Mouse (Mus musculus): ENCODE results near the gene Cd38. TPM values are rescaled to one million over a fixed set of nuclear protein-coding genes. Genes with fewer than 3 reads are reported as not detected.

The Cd38 gene
- polyA plus RNA-seq, 1 experiment from 2014 or later: 10.9 TPM

DNA sequence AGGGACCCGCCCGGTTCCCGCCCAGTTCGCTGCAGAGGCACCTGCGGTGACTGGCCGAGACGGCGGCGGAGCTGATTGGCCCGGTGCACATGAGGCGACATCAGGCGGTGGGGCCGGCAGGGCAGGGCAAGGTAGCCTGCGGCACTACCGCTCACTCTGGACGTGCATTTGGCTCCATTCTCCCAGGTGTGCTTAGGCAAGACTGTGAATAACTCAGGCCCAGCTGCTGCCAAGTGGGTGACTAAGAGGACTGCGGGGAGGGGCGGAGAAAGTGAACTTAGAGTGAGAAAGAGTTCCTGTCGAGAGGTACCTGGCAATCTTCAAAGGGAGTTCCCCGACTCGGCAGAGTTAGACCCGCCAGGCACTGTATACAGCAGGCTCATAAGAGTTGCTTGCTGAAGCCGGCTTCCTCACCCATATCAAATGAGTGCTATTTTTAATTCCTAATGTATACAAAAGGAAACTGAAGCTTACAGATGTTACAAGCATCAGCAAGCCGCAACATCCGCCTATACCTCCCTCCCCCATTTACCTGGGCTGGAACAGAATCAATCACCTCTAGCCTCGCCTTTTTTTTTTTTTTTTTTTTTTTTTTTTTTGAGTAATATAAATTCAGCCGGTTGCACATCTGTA lies 79.9 kb downstream of the Cd38 start:
- Histone ChIP-seq H3K4me2 (peak overlapping the region; percentile 67), H3K4me1 (replicated peaks) (peaks cover 18% of the 10 kb centered on the region), H3K27ac (peak overlapping the region; percentile 48; the same call in 1 of the 2 replicates), H3K27me3 (peaks cover 7% of the 10 kb centered on the region), H3K9me3 (replicated peaks) (no peaks in the 10 kb centered on the region), H3K4me3 (replicated peaks) (peak overlapping the region; percentile 44), H3K9ac (peak overlapping the region; percentile 20), H3K36me3 (no peaks in the 10 kb centered on the region)
- DNase-seq: peak; percentile 41
- peak; percentile 95 for ATAC-seq (ENCODE audit: low read depth)
- 2% methylated on average over 27 of the region's 27 CpGs for WGBS (ENCODE audit: insufficient replicate concordance)

DNA sequence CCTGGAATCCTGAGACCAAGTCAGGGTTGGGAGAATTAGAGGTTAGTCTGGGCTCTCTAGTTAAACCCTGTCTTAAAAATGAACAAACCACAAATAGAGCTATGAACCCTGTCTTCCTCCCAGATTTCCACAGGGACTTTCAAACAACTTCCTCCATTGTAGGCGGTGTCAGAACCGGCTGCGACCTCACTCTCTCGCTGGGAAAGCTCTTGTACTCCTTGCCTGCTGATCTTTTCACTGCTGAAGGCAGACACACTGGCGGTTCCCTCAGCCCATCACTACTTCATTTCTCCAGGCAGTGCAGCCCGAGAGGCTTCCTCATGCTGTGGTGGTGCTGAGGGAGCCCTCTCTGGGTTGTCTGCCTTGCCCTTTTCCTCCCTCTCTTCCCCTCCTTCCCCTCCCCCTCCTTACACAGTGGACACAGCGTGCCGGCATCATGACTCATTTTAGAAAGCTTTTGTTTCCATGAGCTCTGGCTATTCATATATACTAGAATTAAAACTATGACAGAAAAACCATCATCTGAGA lies 80.5 kb downstream of the Cd38 start:
- H3K36me3 ChIP-seq: no peaks in the 10 kb centered on the region
- no peak for DNase-seq
- peaks cover 7% of the 10 kb centered on the region for H3K27me3 ChIP-seq
- H3K4me1 ChIP-seq (replicated peaks): peaks cover 18% of the 10 kb centered on the region
- WGBS (ENCODE audit: insufficient replicate concordance): 9% methylated on average over 8 of the region's 8 CpGs
- H3K27ac ChIP-seq: no peak overlapping the region
- peak overlapping the region; percentile 67 for H3K4me2 ChIP-seq
- H3K9me3 ChIP-seq (replicated peaks): no peaks in the 10 kb centered on the region
- no peak for ATAC-seq (ENCODE audit: low read depth)
- H3K9ac ChIP-seq: no peak overlapping the region
- peak overlapping the region; percentile 44; the same call in 1 of the 2 replicates for H3K4me3 ChIP-seq (replicated peaks)

DNA sequence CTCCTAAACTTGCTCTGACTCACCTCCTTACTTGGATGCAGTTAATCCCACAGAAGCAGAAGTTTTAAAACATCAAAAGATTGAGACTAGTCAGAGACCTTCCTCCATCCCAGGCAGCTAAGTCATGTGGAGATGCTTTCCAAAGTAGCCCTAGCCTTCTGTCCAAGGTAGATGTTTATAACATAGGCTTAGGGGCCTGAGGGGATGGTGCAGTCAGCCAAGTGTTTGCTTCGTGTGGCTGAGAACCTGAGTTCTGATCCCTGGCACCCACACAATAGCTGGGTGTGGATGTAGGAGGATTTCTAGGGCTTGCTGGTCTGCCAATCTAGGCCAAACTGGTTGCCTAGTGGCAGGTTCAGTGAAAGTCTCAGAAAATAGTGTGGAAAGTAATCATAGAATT lies 84.9 kb downstream of the Cd38 start:
- DNase-seq (no peak), ATAC-seq (ENCODE audit: low read depth) (no peak)
- H3K36me3 ChIP-seq: no peaks in the 10 kb centered on the region
- no peak overlapping the region for H3K4me3 ChIP-seq (replicated peaks)
- no peak overlapping the region for H3K9ac ChIP-seq
- no peak overlapping the region for H3K4me2 ChIP-seq
- WGBS (ENCODE audit: insufficient replicate concordance): 48% methylated on average over 1 of the region's 1 CpGs
- no peak overlapping the region for H3K27ac ChIP-seq
- no peaks in the 10 kb centered on the region for H3K9me3 ChIP-seq (replicated peaks)
- peaks cover 10% of the 10 kb centered on the region for H3K4me1 ChIP-seq (replicated peaks)
- H3K27me3 ChIP-seq: peaks cover 2% of the 10 kb centered on the region; the same call in 1 of the 2 replicates

DNA sequence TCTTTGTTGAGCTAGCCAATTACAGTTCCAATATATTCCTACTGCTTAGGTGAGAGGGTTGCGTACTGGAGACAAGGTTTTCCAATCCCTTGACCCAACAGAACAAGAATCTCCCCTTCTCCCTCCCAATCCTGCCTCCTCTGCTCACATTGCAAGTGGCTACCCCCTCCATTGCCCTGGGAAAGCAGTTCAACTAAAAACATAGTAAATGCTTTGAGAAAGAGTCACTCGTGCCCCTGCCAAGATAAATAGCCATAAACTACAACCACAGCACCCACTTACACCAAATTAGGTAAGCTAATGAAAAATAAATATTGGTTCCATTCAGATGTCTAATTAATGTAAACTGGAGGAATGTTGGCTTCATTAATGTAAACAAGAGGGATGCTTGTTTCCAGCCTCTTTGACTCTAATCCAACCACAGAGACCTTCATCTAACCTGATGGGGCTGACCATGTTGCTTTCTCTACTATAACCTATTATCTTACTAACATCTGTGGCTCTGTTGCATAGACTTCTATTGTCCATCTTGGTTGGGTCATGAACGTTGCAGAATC lies 91.6 kb downstream of the Cd38 start:
- ATAC-seq (ENCODE audit: low read depth) (no peak), DNase-seq (no peak)
- H3K9ac ChIP-seq: no peak overlapping the region
- H3K9me3 ChIP-seq (replicated peaks): no peaks in the 10 kb centered on the region
- H3K4me2 ChIP-seq: no peak overlapping the region
- H3K36me3 ChIP-seq: no peaks in the 10 kb centered on the region
- H3K27ac ChIP-seq: no peak overlapping the region
- no peak overlapping the region for H3K4me3 ChIP-seq (replicated peaks)
- H3K27me3 ChIP-seq: no peaks in the 10 kb centered on the region
- no peaks in the 10 kb centered on the region for H3K4me1 ChIP-seq (replicated peaks)
- 64% methylated on average over 3 of the region's 3 CpGs for WGBS (ENCODE audit: insufficient replicate concordance)

DNA sequence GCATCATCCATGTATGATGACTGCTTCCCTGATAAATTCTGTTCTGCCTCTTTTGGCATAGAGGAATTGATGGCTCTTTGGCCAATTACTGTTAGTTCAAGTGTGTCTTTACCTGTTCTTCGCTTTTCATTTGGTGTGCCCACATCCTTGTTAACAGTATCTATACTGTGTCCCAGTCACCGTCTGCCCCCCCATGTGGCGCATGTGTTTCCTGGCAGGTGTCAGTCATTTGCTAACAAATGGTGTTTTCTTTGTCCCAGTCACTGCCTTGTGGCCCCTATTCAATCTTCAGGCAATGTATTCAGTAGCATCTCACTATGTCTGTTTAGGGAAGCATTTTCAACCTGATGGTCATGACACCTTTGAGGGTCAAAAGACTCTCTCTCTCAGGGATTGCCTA lies 92.7 kb downstream of the Cd38 start:
- no peak for DNase-seq
- no peaks in the 10 kb centered on the region for H3K27me3 ChIP-seq

More for the DNA sequence above, 92.7 kb downstream of the Cd38 start:
- no peak overlapping the region for H3K27ac ChIP-seq
- no peak overlapping the region for H3K4me3 ChIP-seq (replicated peaks)
- H3K4me2 ChIP-seq: no peak overlapping the region
- H3K9me3 ChIP-seq (replicated peaks): no peaks in the 10 kb centered on the region
- no peaks in the 10 kb centered on the region for H3K4me1 ChIP-seq (replicated peaks)
- H3K9ac ChIP-seq: no peak overlapping the region
- no peak for ATAC-seq (ENCODE audit: low read depth)
- whole genome bisulfite sequencing (ENCODE audit: insufficient replicate concordance): 59% methylated on average over 3 of the region's 3 CpGs
- no peaks in the 10 kb centered on the region for H3K36me3 ChIP-seq

Other genes with a start within 250 kb of the Cd38 start
- gene Cc2d2a, start 206.2 kb upstream of the Cd38 start, polyA plus RNA-seq (2015; fragmentation: Nextera tagmentation; extraction: Ambion mirVana): 1.6 TPM in 2 replicates
- 0.16 and 0.35 TPM in 2 replicates for gene Bst1, start 49.7 kb upstream of the Cd38 start, polyA plus RNA-seq (2015; fragmentation: Nextera tagmentation; extraction: Ambion mirVana)
- gene Fbxl5, start 46.9 kb upstream of the Cd38 start, polyA plus RNA-seq (2015; fragmentation: Nextera tagmentation; extraction: Ambion mirVana): 22.3 and 28.4 TPM in 2 replicates
- 0.23 and 0.31 TPM in 2 replicates for gene Gm7879, start 44.6 kb downstream of the Cd38 start, polyA plus RNA-seq (2015; fragmentation: Nextera tagmentation; extraction: Ambion mirVana)
- gene Fgfbp1, start 113.2 kb downstream of the Cd38 start, polyA plus RNA-seq (2015; fragmentation: Nextera tagmentation; extraction: Ambion mirVana): 0.08 TPM in 1 of 2 replicates, not detected in the other
- 10.3 and 12.0 TPM in 2 replicates for gene Prom1, start 233.5 kb downstream of the Cd38 start, polyA plus RNA-seq (2015; fragmentation: Nextera tagmentation; extraction: Ambion mirVana)

All from liver, embryonic 13.5 days (tissue).